Mouse (Mus musculus): ENCODE data around the gene Chtf18.
"Not testable (repeated sequence)": the region's sequence is repeated elsewhere in the genome, so short reads cannot be mapped to it uniquely, and the experiment has no call there.

The Chtf18 gene

GRCm38 (mm10) chr17:25727265-25728008 lies at the start of gene Chtf18, which contains the start of gene Rpusd1:
TSS of gene Chtf18 (minus strand) at chr17:25727419.
TSS of gene Rpusd1 (plus strand) at chr17:25727670.
- DNase-seq (ENCODE audit: low read depth, low spot score) = peak; percentile 99

- DNase-seq (ENCODE audit: low read depth, low spot score) = no peak
These were observed 48.3 kb upstream of the Chtf18 start for GRCm38 (mm10) chr17:25775318-25776062.

- DNase-seq (ENCODE audit: low read depth, low spot score) = peak; percentile 99
These were observed 46.4 kb upstream of the Chtf18 start, which contains the start of gene Narfl for GRCm38 (mm10) chr17:25773549-25774120. TSS of gene Narfl (plus strand) at chr17:25773776.

GRCm38 (mm10) chr17:25769331-25769730 lies 42.1 kb upstream of the Chtf18 start:
- DNase-seq (ENCODE audit: low read depth, low spot score) = no peak

- DNase-seq (ENCODE audit: low read depth, low spot score) = no peak
These were observed 38.7 kb upstream of the Chtf18 start for GRCm38 (mm10) chr17:25765886-25766285.

GRCm38 (mm10) chr17:25762591-25762990 lies 35.4 kb upstream of the Chtf18 start:
- DNase-seq (ENCODE audit: low read depth, low spot score) = no peak

- DNase-seq (ENCODE audit: low read depth, low spot score) = no peak
These were observed 34.3 kb upstream of the Chtf18 start for GRCm38 (mm10) chr17:25761561-25761970.

GRCm38 (mm10) chr17:25760148-25760547 lies 32.9 kb upstream of the Chtf18 start:
- DNase-seq (ENCODE audit: low read depth, low spot score) = no peak

GRCm38 (mm10) chr17:25757691-25758090 lies 30.5 kb upstream of the Chtf18 start:
- no peak for DNase-seq (ENCODE audit: low read depth, low spot score)

- DNase-seq (ENCODE audit: low read depth, low spot score) = no peak
These were observed 29.4 kb upstream of the Chtf18 start for GRCm38 (mm10) chr17:25756378-25757242.

GRCm38 (mm10) chr17:25755627-25756377 lies 28.6 kb upstream of the Chtf18 start:
- DNase-seq (ENCODE audit: low read depth, low spot score) = no peak

- no peak for DNase-seq (ENCODE audit: low read depth, low spot score)
These were observed 27.9 kb upstream of the Chtf18 start for GRCm38 (mm10) chr17:25755086-25755485.

- no peak for DNase-seq (ENCODE audit: low read depth, low spot score)
These were observed 27.0 kb upstream of the Chtf18 start, which contains the start of gene Msln for GRCm38 (mm10) chr17:25754241-25754640. TSS of gene Msln (minus strand) at chr17:25754378.

- DNase-seq (ENCODE audit: low read depth, low spot score) = no peak
These were observed 24.2 kb upstream of the Chtf18 start for GRCm38 (mm10) chr17:25751446-25751845.

GRCm38 (mm10) chr17:25749314-25749713 lies 22.1 kb upstream of the Chtf18 start:
- no peak for DNase-seq (ENCODE audit: low read depth, low spot score)

GRCm38 (mm10) chr17:25748238-25748637 lies 21.0 kb upstream of the Chtf18 start:
- DNase-seq (ENCODE audit: low read depth, low spot score) = no peak

GRCm38 (mm10) chr17:25744311-25744710 lies 17.1 kb upstream of the Chtf18 start:
- DNase-seq (ENCODE audit: low read depth, low spot score) = no peak

- DNase-seq (ENCODE audit: low read depth, low spot score) = no peak
These were observed 16.6 kb upstream of the Chtf18 start for GRCm38 (mm10) chr17:25743831-25744230.

GRCm38 (mm10) chr17:25741471-25741870 lies 14.3 kb upstream of the Chtf18 start:
- DNase-seq (ENCODE audit: low read depth, low spot score) = not testable (repeated sequence)

- no peak for DNase-seq (ENCODE audit: low read depth, low spot score)
These were observed 11.6 kb upstream of the Chtf18 start for GRCm38 (mm10) chr17:25738861-25739260.

- no peak for DNase-seq (ENCODE audit: low read depth, low spot score)
These were observed 8.5 kb upstream of the Chtf18 start, which contains the start of gene Mslnl for GRCm38 (mm10) chr17:25735745-25736144. TSS of gene Mslnl (plus strand) at chr17:25736042.
